Mouse (Mus musculus) intestine, embryonic 15.5 days (tissue): Measurements from ENCODE around the gene Minos1. TPM values are rescaled to one million over a fixed set of nuclear protein-coding genes. Genes with fewer than 3 reads are reported as not detected.

Experiments used
- ATAC-seq: fragments of 200-750 bp; cut with Nextera tagmentation; 2 replicates; pipeline ENCODE4 v1.8.0; 2017; ENCODE audit warnings: moderate TSS enrichment, moderate library complexity
- H3K27ac ChIP-seq: fragments of 300-500 bp; sonication (generic); 2 replicates; pipeline ENCODE4 v1.5.1; 2015; ENCODE audit warnings: mild to moderate bottlenecking, inconsistent platforms
- H3K27me3 ChIP-seq: fragments of 300-500 bp; sonication (generic); replicated peaks from 2 replicates; pipeline ENCODE4 v1.6.1; 2015; ENCODE audit warnings: inconsistent platforms
- H3K36me3 ChIP-seq: fragments of 300-500 bp; sonication (generic); 2 replicates; pipeline ENCODE4 v1.6.1; 2015; ENCODE audit warnings: inconsistent platforms
- H3K4me1 ChIP-seq: fragments of 300-500 bp; sonication (generic); replicated peaks from 2 replicates; pipeline ENCODE4 v1.6.1; 2015; ENCODE audit warnings: inconsistent platforms
- H3K4me2 ChIP-seq: fragments of 300-500 bp; sonication (generic); replicated peaks from 2 replicates; pipeline ENCODE4 v1.6.1; 2015; ENCODE audit warnings: mild to moderate bottlenecking, inconsistent platforms
- H3K4me3 ChIP-seq: fragments of 300-500 bp; sonication (generic); replicated peaks from 2 replicates; pipeline ENCODE4 v1.5.1; 2015; ENCODE audit warnings: inconsistent platforms
- H3K9ac ChIP-seq: fragments of 300-500 bp; sonication (generic); 2 replicates; pipeline ENCODE4 v1.6.1; 2015; ENCODE audit warnings: inconsistent platforms
- H3K9me3 ChIP-seq: fragments of 300-500 bp; sonication (generic); 2 replicates; pipeline ENCODE4 v1.6.1; 2016; ENCODE audit warnings: inconsistent platforms
- WGBS: fragments of 180-500 bp; shearing (Covaris S2); methylation state at CpG from one replicate; pipeline ENCODE4 v1.1.7; 2015; 5-methylcytosine and 5-hydroxymethylcytosine counted together
- polyA plus RNA-seq: library from polyadenylated mRNA; unstranded; fragments of >200 nt; fragmentation: Nextera tagmentation; extraction: Ambion mirVana; gene quantifications from 2 replicates; pipeline ENCODE4 v1.2.1, GENCODE M21; 2015

Minos1 gene
- polyA plus RNA-seq, 1 experiment from 2014 or later: 702 TPM

GRCm38 (mm10) chr4:139165259-139165658 lies 34.3 kb upstream of the Minos1 start:
- no peak overlapping the region for H3K4me3 ChIP-seq
- H3K27me3 ChIP-seq: no peaks in the 10 kb centered on the region
- no peak for ATAC-seq
- 73% methylated on average over 8 of the region's 8 CpGs for WGBS
- no peaks in the 10 kb centered on the region for H3K9me3 ChIP-seq
- no peak overlapping the region for H3K9ac ChIP-seq
- no peak overlapping the region for H3K27ac ChIP-seq
- H3K4me2 ChIP-seq: no peak overlapping the region
- no peaks in the 10 kb centered on the region for H3K4me1 ChIP-seq
- H3K36me3 ChIP-seq: no peaks in the 10 kb centered on the region

DNA sequence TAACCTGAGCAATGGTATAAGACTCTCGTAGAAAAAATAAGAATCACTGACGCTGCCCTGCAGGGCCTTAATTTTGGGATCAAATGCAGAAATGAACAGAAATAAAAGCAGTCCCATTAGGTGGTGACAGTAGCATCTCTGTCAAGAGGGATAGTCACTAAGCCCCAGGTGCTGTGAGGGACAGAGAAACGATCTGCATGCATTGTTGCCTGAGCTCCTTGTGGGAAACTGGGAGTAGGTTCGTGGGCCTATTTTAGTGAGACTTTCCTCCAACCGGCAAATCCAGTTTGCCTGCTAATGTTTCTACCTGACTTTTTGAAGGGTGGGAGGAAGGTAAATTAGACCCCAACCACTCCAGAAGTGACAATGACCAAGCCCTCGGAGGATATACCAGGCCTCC lies 33.2 kb upstream of the Minos1 start:
- H3K4me1 ChIP-seq: no peaks in the 10 kb centered on the region

GRCm38 (mm10) chr4:139161076-139161475 lies 30.2 kb upstream of the Minos1 start:
- Histone ChIP-seq H3K9me3 (no peaks in the 10 kb centered on the region), H3K9ac (no peak overlapping the region), H3K36me3 (no peaks in the 10 kb centered on the region), H3K4me2 (no peak overlapping the region), H3K27ac (no peak overlapping the region), H3K27me3 (no peaks in the 10 kb centered on the region), H3K4me1 (no peaks in the 10 kb centered on the region), H3K4me3 (no peak overlapping the region)
- WGBS: 74% methylated on average over 2 of the region's 2 CpGs
- ATAC-seq: no peak

More for the DNA sequence above, 33.2 kb upstream of the Minos1 start:
- no peak for ATAC-seq
- 85% methylated on average over 6 of the region's 6 CpGs for WGBS
- no peak overlapping the region for H3K4me2 ChIP-seq
- no peaks in the 10 kb centered on the region for H3K9me3 ChIP-seq
- H3K36me3 ChIP-seq: no peaks in the 10 kb centered on the region
- H3K9ac ChIP-seq: no peak overlapping the region
- H3K27ac ChIP-seq: no peak overlapping the region
- no peak overlapping the region for H3K4me3 ChIP-seq
- H3K27me3 ChIP-seq: no peaks in the 10 kb centered on the region

GRCm38 (mm10) chr4:139158350-139158749 lies 27.4 kb upstream of the Minos1 start:
- ATAC-seq: no peak
- Histone ChIP-seq H3K27me3 (no peaks in the 10 kb centered on the region), H3K9me3 (no peaks in the 10 kb centered on the region), H3K36me3 (no peaks in the 10 kb centered on the region), H3K27ac (0 out of 2 replicates have a peak overlapping the region, but pooled peaks have one; percentile 10), H3K4me1 (no peaks in the 10 kb centered on the region), H3K9ac (no peak overlapping the region), H3K4me2 (no peak overlapping the region; the same call in 1 of the 2 replicates), H3K4me3 (no peak overlapping the region)
- 42% methylated on average over 14 of the region's 14 CpGs for WGBS

GRCm38 (mm10) chr4:139156538-139156937 lies 25.6 kb upstream of the Minos1 start:
- Histone ChIP-seq H3K36me3 (no peaks in the 10 kb centered on the region), H3K4me3 (no peak overlapping the region), H3K9me3 (no peaks in the 10 kb centered on the region), H3K9ac (no peak overlapping the region), H3K27me3 (no peaks in the 10 kb centered on the region), H3K4me1 (no peaks in the 10 kb centered on the region), H3K27ac (no peak overlapping the region), H3K4me2 (no peak overlapping the region)
- no peak for ATAC-seq
- whole genome bisulfite sequencing: 89% methylated on average over 6 of the region's 6 CpGs

GRCm38 (mm10) chr4:139154576-139155307 lies 23.8 kb upstream of the Minos1 start:
- Histone ChIP-seq H3K9me3 (no peaks in the 10 kb centered on the region), H3K36me3 (no peaks in the 10 kb centered on the region), H3K4me2 (no peak overlapping the region), H3K27ac (no peak overlapping the region), H3K4me3 (no peak overlapping the region), H3K27me3 (no peaks in the 10 kb centered on the region), H3K4me1 (no peaks in the 10 kb centered on the region), H3K9ac (no peak overlapping the region)
- ATAC-seq: no peak
- 75% methylated on average over 20 of the region's 20 CpGs for WGBS

- 70% methylated on average over 6 of the region's 6 CpGs for WGBS
- Histone ChIP-seq H3K9ac (no peak overlapping the region), H3K27ac (no peak overlapping the region), H3K9me3 (no peaks in the 10 kb centered on the region), H3K27me3 (no peaks in the 10 kb centered on the region), H3K36me3 (no peaks in the 10 kb centered on the region), H3K4me3 (no peak overlapping the region), H3K4me1 (no peaks in the 10 kb centered on the region), H3K4me2 (no peak overlapping the region)
- ATAC-seq: no peak
These were observed 20.5 kb upstream of the Minos1 start for GRCm38 (mm10) chr4:139151370-139151769.

DNA sequence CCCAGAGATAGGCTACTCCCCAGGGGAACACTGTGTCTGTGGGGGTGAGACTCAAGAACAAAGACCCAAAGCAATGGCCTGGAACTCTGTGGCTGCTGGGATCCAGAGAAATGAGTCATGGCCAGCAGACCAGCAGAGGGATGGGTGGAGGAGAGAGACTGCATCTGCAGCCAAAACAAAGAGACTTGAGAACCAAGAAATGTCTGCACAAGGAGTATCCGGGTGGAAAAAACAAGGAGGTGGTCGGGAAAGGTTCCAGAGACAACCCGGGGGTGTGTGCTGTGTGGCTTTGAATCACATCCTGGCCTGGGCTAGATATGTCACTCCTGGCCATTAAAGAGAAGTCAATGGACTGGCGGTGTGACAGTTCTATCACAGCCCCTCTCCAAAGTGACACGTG lies 15.8 kb upstream of the Minos1 start:
- Histone ChIP-seq H3K4me3 (no peak overlapping the region), H3K9ac (no peak overlapping the region), H3K4me1 (peaks cover 4% of the 10 kb centered on the region; the same call in 1 of the 2 replicates), H3K36me3 (no peaks in the 10 kb centered on the region), H3K4me2 (no peak overlapping the region), H3K9me3 (no peaks in the 10 kb centered on the region), H3K27me3 (no peaks in the 10 kb centered on the region), H3K27ac (no peak overlapping the region)
- 80% methylated on average over 5 of the region's 5 CpGs for WGBS
- ATAC-seq: no peak

DNA sequence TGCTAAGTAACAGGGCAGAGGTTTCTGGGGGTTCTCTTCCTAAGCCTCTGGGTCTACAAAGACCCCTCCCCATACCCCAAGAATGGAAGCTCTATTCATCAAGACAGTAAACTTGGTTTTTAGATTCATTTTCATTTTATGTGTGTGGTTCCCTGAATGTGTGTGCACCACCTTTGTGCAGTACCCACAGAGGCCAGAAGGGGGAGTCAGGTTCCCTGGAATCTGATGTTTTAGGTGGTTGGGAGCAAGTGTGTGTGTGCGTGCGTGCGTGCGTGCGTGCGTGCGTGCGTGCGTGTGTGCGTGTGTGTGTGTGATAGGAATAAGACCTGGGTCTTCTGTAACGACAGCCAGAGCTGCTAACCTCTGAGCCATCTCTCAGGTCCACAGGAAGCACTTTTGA lies 14.2 kb upstream of the Minos1 start:
- no peak for ATAC-seq
- H3K36me3 ChIP-seq: no peaks in the 10 kb centered on the region
- H3K4me1 ChIP-seq: peaks cover 4% of the 10 kb centered on the region; the same call in 1 of the 2 replicates
- no peak overlapping the region for H3K27ac ChIP-seq
- no peak overlapping the region for H3K4me3 ChIP-seq
- 94% methylated on average over 11 of the region's 11 CpGs for WGBS
- H3K27me3 ChIP-seq: no peaks in the 10 kb centered on the region
- H3K9ac ChIP-seq: no peak overlapping the region
- H3K4me2 ChIP-seq: no peak overlapping the region
- H3K9me3 ChIP-seq: no peaks in the 10 kb centered on the region

GRCm38 (mm10) chr4:139144577-139144976 lies 13.7 kb upstream of the Minos1 start:
- H3K9ac ChIP-seq: no peak overlapping the region
- no peak for ATAC-seq
- 86% methylated on average over 4 of the region's 4 CpGs for WGBS

DNA sequence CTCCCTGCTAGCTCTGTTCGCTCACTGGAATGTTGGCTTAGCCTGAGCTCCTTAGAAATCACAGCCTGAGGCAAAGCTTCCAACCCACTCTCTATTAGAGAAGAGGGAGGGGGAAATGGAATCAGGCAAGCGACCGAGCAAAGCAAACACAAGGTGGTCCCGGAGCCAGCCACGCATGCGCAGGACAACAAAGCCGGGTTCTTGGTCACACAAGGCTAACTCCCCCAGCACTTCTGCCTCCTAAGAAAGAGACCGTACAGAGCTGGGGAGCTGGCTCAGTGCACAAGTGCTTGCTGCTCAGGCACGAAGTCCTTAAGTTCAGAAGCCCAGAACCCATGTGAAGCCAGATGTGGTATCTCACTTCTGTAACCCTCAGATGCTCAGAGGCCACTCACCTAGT lies 12.1 kb upstream of the Minos1 start:
- no peak overlapping the region for H3K9ac ChIP-seq

More at GRCm38 (mm10) chr4:139144577-139144976, 13.7 kb upstream of the Minos1 start:
- Histone ChIP-seq H3K4me3 (no peak overlapping the region), H3K27me3 (no peaks in the 10 kb centered on the region), H3K9me3 (no peaks in the 10 kb centered on the region), H3K27ac (no peak overlapping the region), H3K36me3 (no peaks in the 10 kb centered on the region), H3K4me2 (no peak overlapping the region), H3K4me1 (peaks cover 4% of the 10 kb centered on the region; the same call in 1 of the 2 replicates)

GRCm38 (mm10) chr4:139141785-139142184 lies 10.9 kb upstream of the Minos1 start:
- no peak for ATAC-seq
- no peak overlapping the region for H3K4me2 ChIP-seq
- H3K4me1 ChIP-seq: peaks cover 4% of the 10 kb centered on the region; the same call in 1 of the 2 replicates
- no peak overlapping the region for H3K9ac ChIP-seq
- H3K27me3 ChIP-seq: no peaks in the 10 kb centered on the region
- WGBS: 73% methylated on average over 6 of the region's 6 CpGs
- no peaks in the 10 kb centered on the region for H3K36me3 ChIP-seq
- H3K9me3 ChIP-seq: no peaks in the 10 kb centered on the region
- no peak overlapping the region for H3K4me3 ChIP-seq
- no peak overlapping the region for H3K27ac ChIP-seq

More for the DNA sequence above, 12.1 kb upstream of the Minos1 start:
- H3K4me1 ChIP-seq: peaks cover 4% of the 10 kb centered on the region; the same call in 1 of the 2 replicates
- H3K9me3 ChIP-seq: no peaks in the 10 kb centered on the region
- no peaks in the 10 kb centered on the region for H3K27me3 ChIP-seq
- no peak overlapping the region for H3K27ac ChIP-seq
- 45% methylated on average over 9 of the region's 9 CpGs for WGBS
- no peak for ATAC-seq
- no peak overlapping the region for H3K4me3 ChIP-seq
- peak overlapping the region; percentile 26; the same call in 1 of the 2 replicates for H3K4me2 ChIP-seq
- no peaks in the 10 kb centered on the region for H3K36me3 ChIP-seq

DNA sequence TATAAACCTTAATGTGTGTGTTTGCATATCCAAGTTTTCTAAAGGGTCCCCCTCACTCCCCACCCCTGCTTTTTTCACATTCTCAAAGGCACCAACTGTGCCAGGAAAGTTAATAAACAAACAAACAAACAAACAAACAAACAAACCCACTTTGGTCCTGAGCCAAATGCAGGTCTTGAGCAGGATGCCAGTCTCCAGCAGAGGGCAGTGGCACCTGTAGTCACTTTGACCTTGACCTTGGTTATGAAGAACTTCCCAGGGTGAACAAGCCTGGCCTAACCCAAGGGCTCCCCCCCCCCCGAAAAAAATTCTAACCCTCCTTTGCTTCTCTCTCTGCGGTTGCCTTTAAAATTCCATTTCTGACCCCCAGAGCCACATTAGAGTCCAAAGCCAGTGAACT lies 9.4 kb upstream of the Minos1 start:
- Histone ChIP-seq H3K27ac (no peak overlapping the region), H3K27me3 (no peaks in the 10 kb centered on the region), H3K9ac (no peak overlapping the region), H3K4me1 (peaks cover 4% of the 10 kb centered on the region; the same call in 1 of the 2 replicates), H3K36me3 (no peaks in the 10 kb centered on the region), H3K9me3 (no peaks in the 10 kb centered on the region), H3K4me2 (no peak overlapping the region), H3K4me3 (no peak overlapping the region)
- WGBS: 67% methylated on average over 2 of the region's 2 CpGs
- ATAC-seq: no peak
